Mouse (Mus musculus): ENCODE data around the gene Mlh3.

DNA sequence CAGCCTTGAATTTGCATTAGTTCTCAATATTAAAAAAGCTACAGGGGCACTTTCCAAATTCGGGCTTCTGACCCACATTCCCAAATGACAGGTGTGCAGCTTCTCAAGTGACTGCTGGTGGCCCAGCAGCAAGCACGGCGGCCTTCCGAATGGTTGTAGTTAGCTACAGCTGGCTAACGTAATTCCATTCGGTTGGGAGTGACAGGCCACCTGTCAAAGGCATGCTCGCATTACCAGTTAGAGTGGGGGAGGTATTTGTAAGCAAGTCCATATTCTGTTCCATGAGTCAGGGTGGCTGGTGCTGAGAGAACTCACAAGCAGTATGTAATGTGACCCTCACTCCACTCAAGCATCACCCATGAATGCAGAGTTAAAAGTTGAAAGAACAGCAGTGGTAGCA lies 43.2 kb downstream of the Mlh3 start:
- TF ChIP-seq CTCF (IDR thresholded peaks at IDR 0.05; ENCODE audit: low read depth, low read length): no peak
- TF ChIP-seq GATA1 (IDR thresholded peaks at IDR 0.05; ENCODE audit: borderline replicate concordance, low read length): no peak
- 0 out of 2 replicates have a peak, but pooled peaks have one; percentile 48 for TF ChIP-seq POLR2AphosphoS5 (IDR thresholded peaks at IDR 0.05; ENCODE audit: insufficient replicate concordance, low read depth, low read length)

Data from G1E (cell line).